Mouse (Mus musculus) lung, postnatal 0 days (tissue): Measurements from ENCODE around the gene Gls. TPM values are rescaled to one million over a fixed set of nuclear protein-coding genes. Genes with fewer than 3 reads are reported as not detected.

ENCODE experiments used
- ATAC-seq: fragments of 200-750 bp; cut with Nextera tagmentation; 2 replicates; pipeline ENCODE4 v1.8.0; 2017; ENCODE audit warnings: moderate library complexity
- DNase-seq: peaks from one replicate; pipeline ENCODE4 v3.0.0-alpha.2; 2016; ENCODE audit warnings: low spot score
- H3K27ac ChIP-seq: fragments of 300-500 bp; sonication (generic); 2 replicates; pipeline ENCODE4 v1.5.1; 2014; ENCODE audit warnings: antibody characterized with exemption, mild to moderate bottlenecking, low read length, mixed read lengths
- H3K27me3 ChIP-seq: fragments of 300-500 bp; sonication (generic); replicated peaks from 2 replicates; pipeline ENCODE4 v1.6.1; 2014; ENCODE audit warnings: low read length, mixed read lengths; ENCODE audit not compliant: insufficient read depth
- H3K36me3 ChIP-seq: fragments of 300-500 bp; sonication (generic); 2 replicates; pipeline ENCODE4 v1.6.1; 2014; ENCODE audit warnings: low read length, mixed read lengths; ENCODE audit not compliant: insufficient read depth
- H3K4me1 ChIP-seq: fragments of 300-500 bp; sonication (generic); 2 replicates; pipeline ENCODE4 v1.6.1; 2014; ENCODE audit warnings: antibody characterized with exemption, low read depth, low read length, mixed read lengths; ENCODE audit not compliant: insufficient read depth
- H3K4me2 ChIP-seq: fragments of 300-500 bp; sonication (generic); replicated peaks from 2 replicates; pipeline ENCODE4 v1.6.1; 2014; ENCODE audit warnings: low read depth, mild to moderate bottlenecking, low read length, moderate library complexity, mixed read lengths
- H3K4me3 ChIP-seq: fragments of 300-500 bp; sonication (generic); 2 replicates; pipeline ENCODE4 v1.5.1; 2014; ENCODE audit warnings: low read depth, low read length
- H3K9ac ChIP-seq: fragments of 300-500 bp; sonication (generic); replicated peaks from 2 replicates; pipeline ENCODE4 v1.6.1; 2014; ENCODE audit warnings: low read depth, mild to moderate bottlenecking
- H3K9me3 ChIP-seq: fragments of 300-500 bp; sonication (generic); 2 replicates; pipeline ENCODE4 v1.6.1; 2016; ENCODE audit warnings: low read length, mixed read lengths
- CTCF ChIP-seq: IDR thresholded peaks from 2 replicates; pipeline ENCODE4 v1.5.1; 2016; ENCODE audit warnings: antibody characterized with exemption, mild to moderate bottlenecking
- EP300 ChIP-seq: IDR thresholded peaks from 2 replicates; pipeline ENCODE4 v1.6.1; 2016; ENCODE audit warnings: antibody characterized with exemption, mild to moderate bottlenecking, control low read depth
- WGBS: fragments of 180-500 bp; shearing (Covaris S2); extraction: QIAGEN DNeasy Blood & Tissue Kit; methylation state at CpG from one replicate; pipeline ENCODE4 v1.1.7; 2014; 5-methylcytosine and 5-hydroxymethylcytosine counted together
- polyA plus RNA-seq: library from polyadenylated mRNA; unstranded; fragments of >200 nt; fragmentation: Nextera tagmentation; extraction: Ambion mirVana; gene quantifications from 2 replicates; pipeline ENCODE4 v1.2.1, GENCODE M21; 2015

The Gls gene
- polyA plus RNA-seq, 1 experiment from 2014 or later = 13.0 TPM

DNA sequence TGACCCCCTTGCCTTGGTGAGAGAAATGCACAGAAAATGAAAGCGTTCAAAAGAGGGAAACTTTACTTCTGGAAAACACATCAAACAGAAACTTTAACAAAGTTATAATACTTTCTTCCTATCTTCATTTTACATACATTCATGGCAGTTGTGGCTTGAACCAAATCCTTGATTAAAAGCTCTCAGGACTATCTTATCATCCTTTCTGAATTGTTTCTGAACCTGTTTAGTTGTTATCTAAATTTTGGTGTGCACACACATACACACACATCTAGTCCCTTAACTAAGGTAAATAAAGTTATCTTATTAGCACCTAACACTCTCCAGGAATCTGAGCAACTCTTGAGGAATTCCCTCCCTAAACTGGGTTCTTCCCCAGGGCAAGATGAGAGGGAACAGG lies 2.6 kb downstream of the Gls start:
- no peak overlapping the region for H3K9ac ChIP-seq
- no peak overlapping the region for H3K4me2 ChIP-seq
- WGBS = 24% methylated on average over 1 of the region's 1 CpGs
- H3K27ac ChIP-seq = no peak overlapping the region
- TF ChIP-seq CTCF = no peak
- no peak for TF ChIP-seq EP300
- H3K4me3 ChIP-seq = no peak overlapping the region
- no peaks in the 10 kb centered on the region for H3K27me3 ChIP-seq
- ATAC-seq (no peak), DNase-seq (no peak)
- no peaks in the 10 kb centered on the region for H3K9me3 ChIP-seq
- peaks cover 3% of the 10 kb centered on the region; the same call in 1 of the 2 replicates for H3K4me1 ChIP-seq
- H3K36me3 ChIP-seq = no peaks in the 10 kb centered on the region

GRCm38 (mm10) chr1:52228178-52228577 lies 4.9 kb downstream of the Gls start:
- Histone ChIP-seq H3K9ac (no peak overlapping the region), H3K9me3 (no peaks in the 10 kb centered on the region), H3K36me3 (no peaks in the 10 kb centered on the region), H3K27me3 (no peaks in the 10 kb centered on the region), H3K27ac (no peak overlapping the region), H3K4me3 (no peak overlapping the region), H3K4me1 (no peaks in the 10 kb centered on the region), H3K4me2 (no peak overlapping the region)
- no peak for TF ChIP-seq EP300
- no peak for TF ChIP-seq CTCF
- ATAC-seq (no peak), DNase-seq (peak; percentile 17)
- WGBS = 64% methylated on average over 6 of the region's 6 CpGs

- Histone ChIP-seq H3K27me3 (no peaks in the 10 kb centered on the region), H3K9me3 (no peaks in the 10 kb centered on the region), H3K4me1 (no peaks in the 10 kb centered on the region), H3K4me3 (no peak overlapping the region), H3K27ac (no peak overlapping the region), H3K4me2 (no peak overlapping the region), H3K36me3 (no peaks in the 10 kb centered on the region), H3K9ac (no peak overlapping the region)
- DNase-seq (no peak), ATAC-seq (no peak)
- no peak for TF ChIP-seq CTCF
- no peak for TF ChIP-seq EP300
Observed at GRCm38 (mm10) chr1:52226416-52226815, 6.6 kb downstream of the Gls start.

- no peaks in the 10 kb centered on the region for H3K27me3 ChIP-seq
- no peak overlapping the region for H3K4me3 ChIP-seq
- no peaks in the 10 kb centered on the region for H3K9me3 ChIP-seq
- no peak overlapping the region for H3K9ac ChIP-seq
- no peak overlapping the region for H3K4me2 ChIP-seq
- no peaks in the 10 kb centered on the region for H3K36me3 ChIP-seq
- ATAC-seq = no peak
- peak; percentile 50 for TF ChIP-seq CTCF
- TF ChIP-seq EP300 = no peak
- no peak overlapping the region for H3K27ac ChIP-seq
- no peak for DNase-seq
- no peaks in the 10 kb centered on the region for H3K4me1 ChIP-seq
Observed at GRCm38 (mm10) chr1:52216766-52217165, 16.3 kb downstream of the Gls start.

DNA sequence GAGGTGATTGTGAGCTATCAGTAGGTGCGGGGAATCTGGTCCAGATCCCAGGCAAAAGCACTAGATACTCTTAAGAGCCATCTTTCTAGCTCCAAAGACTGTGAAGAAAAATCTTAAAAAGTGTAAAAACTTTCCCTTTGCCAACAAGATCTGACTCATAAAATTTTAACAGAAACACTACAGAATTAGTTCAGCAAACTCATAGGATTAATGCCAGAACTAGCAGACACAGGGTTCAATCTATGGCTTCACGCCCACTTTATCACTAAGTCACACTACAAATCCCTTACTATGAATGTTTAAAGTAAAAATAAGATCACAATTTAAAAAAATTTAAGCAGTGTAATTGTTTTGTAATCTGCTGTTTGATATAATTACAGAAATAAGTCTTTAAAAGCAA lies 50.0 kb downstream of the Gls start:
- Histone ChIP-seq H3K4me1 (no peaks in the 10 kb centered on the region), H3K36me3 (no peaks in the 10 kb centered on the region), H3K27me3 (no peaks in the 10 kb centered on the region), H3K9me3 (no peaks in the 10 kb centered on the region), H3K27ac (no peak overlapping the region), H3K4me3 (no peak overlapping the region), H3K9ac (no peak overlapping the region), H3K4me2 (no peak overlapping the region)
- ATAC-seq (no peak), DNase-seq (no peak)
- TF ChIP-seq CTCF = no peak
- no peak for TF ChIP-seq EP300
- 91% methylated on average over 2 of the region's 2 CpGs for WGBS

DNA sequence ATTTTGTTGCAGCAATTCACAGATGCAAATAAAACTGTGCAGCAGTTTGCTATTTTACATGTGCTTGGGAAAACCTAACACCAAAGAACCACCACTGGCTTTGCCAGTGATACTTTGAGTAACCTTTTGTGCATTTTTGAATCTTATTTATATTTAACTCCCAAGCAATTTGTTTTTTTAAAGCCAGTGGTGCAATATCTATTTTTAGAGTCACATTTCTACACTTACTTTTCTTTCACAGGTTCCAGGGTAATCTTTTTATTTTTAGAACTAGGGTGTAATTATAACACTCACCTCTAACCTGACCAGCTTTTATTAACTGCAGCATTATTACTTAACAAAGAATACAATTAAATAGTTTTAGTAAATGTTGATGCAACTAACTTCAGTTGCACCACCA lies 51.0 kb downstream of the Gls start:
- no peaks in the 10 kb centered on the region for H3K36me3 ChIP-seq
- H3K4me1 ChIP-seq = no peaks in the 10 kb centered on the region
- H3K4me3 ChIP-seq = no peak overlapping the region
- DNase-seq (no peak), ATAC-seq (no peak)
- H3K9me3 ChIP-seq = no peaks in the 10 kb centered on the region
- no peak overlapping the region for H3K9ac ChIP-seq
- H3K4me2 ChIP-seq = no peak overlapping the region
- TF ChIP-seq EP300 = no peak
- H3K27ac ChIP-seq = no peak overlapping the region
- no peaks in the 10 kb centered on the region for H3K27me3 ChIP-seq

- Histone ChIP-seq H3K4me3 (no peak overlapping the region), H3K4me1 (no peaks in the 10 kb centered on the region), H3K36me3 (no peaks in the 10 kb centered on the region), H3K9me3 (no peaks in the 10 kb centered on the region), H3K27me3 (no peaks in the 10 kb centered on the region), H3K9ac (no peak overlapping the region), H3K4me2 (no peak overlapping the region), H3K27ac (no peak overlapping the region)
- ATAC-seq (no peak), DNase-seq (no peak)
- no peak for TF ChIP-seq CTCF
- no peak for TF ChIP-seq EP300
- WGBS = 95% methylated on average over 9 of the region's 9 CpGs
Observed at GRCm38 (mm10) chr1:52179939-52180568, 53.0 kb downstream of the Gls start.
